Mouse (Mus musculus) testis, adult 2 months (tissue): ENCODE results near the gene Cux2. TPM values are rescaled to one million over a fixed set of nuclear protein-coding genes. Genes with fewer than 3 reads are reported as not detected.
"Not testable (repeated sequence)": the region's sequence is repeated elsewhere in the genome, so short reads cannot be mapped to it uniquely, and the experiment has no call there.

Experiments used
- H3K27ac ChIP-seq: fragments of 200-500 bp; 2 replicates; pipeline ENCODE4 v1.5.1; 2012; ENCODE audit warnings: low read depth, low read length; ENCODE audit not compliant: control insufficient read depth, insufficient read depth
- H3K27me3 ChIP-seq: fragments of 200-500 bp; 2 replicates; pipeline ENCODE4 v1.6.1; 2012; ENCODE audit warnings: mild to moderate bottlenecking, low read length, moderate library complexity; ENCODE audit not compliant: control insufficient read depth, insufficient read depth
- H3K36me3 ChIP-seq: fragments of 200-500 bp; 2 replicates; pipeline ENCODE4 v1.6.1; 2012; ENCODE audit warnings: mild to moderate bottlenecking, low read length; ENCODE audit not compliant: control insufficient read depth, insufficient read depth
- H3K4me1 ChIP-seq: fragments of 200-500 bp; 2 replicates; pipeline ENCODE4 v1.6.1; 2012; ENCODE audit warnings: low read length; ENCODE audit not compliant: control insufficient read depth, insufficient read depth
- H3K4me3 ChIP-seq: fragments of 200-500 bp; 2 replicates; pipeline ENCODE4 v1.5.1; 2012; ENCODE audit warnings: low read depth, mild to moderate bottlenecking, low read length, moderate library complexity, mixed read lengths; ENCODE audit not compliant: control insufficient read depth
- CTCF ChIP-seq: fragments of 200-500 bp; IDR thresholded peaks from 2 replicates; pipeline ENCODE4 v1.5.1; 2012; ENCODE audit warnings: low read depth, mild to moderate bottlenecking, inconsistent platforms, low read length, moderate library complexity; ENCODE audit not compliant: control insufficient read depth, insufficient read depth, insufficient replicate concordance
- POLR2A ChIP-seq: fragments of 200-500 bp; IDR thresholded peaks from 2 replicates; pipeline ENCODE4 v1.6.1; 2012; ENCODE audit warnings: low read depth, mild to moderate bottlenecking, inconsistent platforms, low read length, moderate library complexity; ENCODE audit not compliant: control insufficient read depth
- polyA plus RNA-seq: library from polyadenylated mRNA; depleted of rRNA; stranded (reverse); fragments of >200 nt; gene quantifications from 2 replicates; pipeline ENCODE4 v1.2.3, GENCODE M21; 2012

Gene Cux2
- polyA plus RNA-seq, 1 experiment, result 7.5 TPM

GRCm38 (mm10) chr5:121848035-121848519 lies 201.8 kb downstream of the Cux2 start:
- Histone ChIP-seq H3K4me1 (peaks cover 33% of the 10 kb centered on the region), H3K4me3 (peak overlapping the region; percentile 99), H3K36me3 (no peaks in the 10 kb centered on the region), H3K27me3 (no peaks in the 10 kb centered on the region), H3K27ac (peak overlapping the region; percentile 15)
- no peak for TF ChIP-seq CTCF
- TF ChIP-seq POLR2A, result no peak

GRCm38 (mm10) chr5:121847269-121847668 lies 202.6 kb downstream of the Cux2 start:
- H3K36me3 ChIP-seq, H3K4me3 ChIP-seq, H3K27ac ChIP-seq, H3K27me3 ChIP-seq: not testable (repeated sequence)
- peaks cover 39% of the 10 kb centered on the region for H3K4me1 ChIP-seq

- no peaks in the 10 kb centered on the region for H3K27me3 ChIP-seq
- no peak for TF ChIP-seq POLR2A
- TF ChIP-seq CTCF, result no peak
- H3K27ac ChIP-seq, result no peak overlapping the region
- no peaks in the 10 kb centered on the region for H3K36me3 ChIP-seq
- H3K4me3 ChIP-seq, result no peak overlapping the region
- H3K4me1 ChIP-seq, result peaks cover 44% of the 10 kb centered on the region
These were observed 203.6 kb downstream of the Cux2 start for GRCm38 (mm10) chr5:121846322-121846721.

- H3K27me3 ChIP-seq, result no peaks in the 10 kb centered on the region
These were observed 204.5 kb downstream of the Cux2 start for GRCm38 (mm10) chr5:121845361-121845760.

GRCm38 (mm10) chr5:121843138-121843905 lies 206.6 kb downstream of the Cux2 start:
- Histone ChIP-seq H3K36me3 (no peaks in the 10 kb centered on the region), H3K4me3 (no peak overlapping the region; the same call in none of the 2 replicates), H3K27ac (no peak overlapping the region), H3K4me1 (peaks cover 38% of the 10 kb centered on the region), H3K27me3 (no peaks in the 10 kb centered on the region)
- no peak for TF ChIP-seq POLR2A
- TF ChIP-seq CTCF, result no peak

More at GRCm38 (mm10) chr5:121845361-121845760, 204.5 kb downstream of the Cux2 start:
- no peak for TF ChIP-seq POLR2A
- no peak for TF ChIP-seq CTCF
- Histone ChIP-seq H3K27ac (no peak overlapping the region), H3K4me1 (peaks cover 41% of the 10 kb centered on the region), H3K36me3 (no peaks in the 10 kb centered on the region), H3K4me3 (no peak overlapping the region)

- H3K4me3 ChIP-seq, result peak overlapping the region; percentile 78
- no peaks in the 10 kb centered on the region for H3K27me3 ChIP-seq
- peak overlapping the region; percentile 27 for H3K27ac ChIP-seq
- TF ChIP-seq CTCF, result peak; percentile 99
- no peak for TF ChIP-seq POLR2A
- H3K36me3 ChIP-seq, result no peaks in the 10 kb centered on the region
- peaks cover 37% of the 10 kb centered on the region for H3K4me1 ChIP-seq
These were observed 207.2 kb downstream of the Cux2 start for GRCm38 (mm10) chr5:121842665-121843118.

- no peaks in the 10 kb centered on the region for H3K27me3 ChIP-seq
- TF ChIP-seq POLR2A, result no peak
- no peak for TF ChIP-seq CTCF
- H3K36me3 ChIP-seq, result no peaks in the 10 kb centered on the region
- no peak overlapping the region for H3K4me3 ChIP-seq
- H3K4me1 ChIP-seq, result peaks cover 43% of the 10 kb centered on the region
- no peak overlapping the region for H3K27ac ChIP-seq
These were observed 207.9 kb downstream of the Cux2 start for GRCm38 (mm10) chr5:121841973-121842372.

- no peak overlapping the region for H3K27ac ChIP-seq
- TF ChIP-seq CTCF, result no peak
- TF ChIP-seq POLR2A, result no peak
These were observed 208.4 kb downstream of the Cux2 start for GRCm38 (mm10) chr5:121841516-121841915.

More at GRCm38 (mm10) chr5:121841516-121841915, 208.4 kb downstream of the Cux2 start:
- H3K27me3 ChIP-seq, result no peaks in the 10 kb centered on the region
- peaks cover 43% of the 10 kb centered on the region for H3K4me1 ChIP-seq
- H3K4me3 ChIP-seq, result no peak overlapping the region
- H3K36me3 ChIP-seq, result no peaks in the 10 kb centered on the region
